Mouse (Mus musculus) stomach, postnatal 0 days (tissue): ENCODE results near the gene Polr2i. TPM values are rescaled to one million over a fixed set of nuclear protein-coding genes. Genes with fewer than 3 reads are reported as not detected.

Source experiments
- ATAC-seq: fragments of 200-750 bp; cut with Nextera tagmentation; 2 replicates; pipeline ENCODE4 v1.8.0; 2017; ENCODE audit not compliant: low FRiP score, low TSS enrichment
- DNase-seq: peaks from one replicate; pipeline ENCODE4 v3.0.0-alpha.2; 2016; ENCODE audit warnings: low spot score
- H3K27ac ChIP-seq: fragments of 300-500 bp; sonication (generic); replicated peaks from 2 replicates; pipeline ENCODE4 v1.5.1; 2014; ENCODE audit warnings: mild to moderate bottlenecking, control low read depth
- H3K27me3 ChIP-seq: fragments of 300-500 bp; sonication (generic); 2 replicates; pipeline ENCODE4 v1.6.1; 2014; ENCODE audit warnings: low read length; ENCODE audit not compliant: control insufficient read depth, insufficient read depth
- H3K36me3 ChIP-seq: fragments of 300-500 bp; sonication (generic); 2 replicates; pipeline ENCODE4 v1.6.1; 2014; ENCODE audit warnings: low read length, mixed read lengths; ENCODE audit not compliant: control insufficient read depth, insufficient read depth
- H3K4me1 ChIP-seq: fragments of 300-500 bp; sonication (generic); replicated peaks from 2 replicates; pipeline ENCODE4 v1.6.1; 2014; ENCODE audit warnings: antibody characterized with exemption; ENCODE audit not compliant: control insufficient read depth, insufficient read depth
- H3K4me2 ChIP-seq: fragments of 300-500 bp; sonication (generic); replicated peaks from 2 replicates; pipeline ENCODE4 v1.6.1; 2014; ENCODE audit warnings: low read depth, mild to moderate bottlenecking, control low read depth, moderate library complexity
- H3K4me3 ChIP-seq: fragments of 300-500 bp; sonication (generic); 2 replicates; pipeline ENCODE4 v1.5.1; 2014; ENCODE audit warnings: low read depth, low read length, control low read depth
- H3K9ac ChIP-seq: fragments of 300-500 bp; sonication (generic); 2 replicates; pipeline ENCODE4 v1.6.1; 2014; ENCODE audit warnings: mild to moderate bottlenecking, low read length, control low read depth, mixed read lengths
- H3K9me3 ChIP-seq: fragments of 300-500 bp; sonication (generic); 2 replicates; pipeline ENCODE4 v1.6.1; 2016; ENCODE audit warnings: low read length; ENCODE audit not compliant: control insufficient read depth
- CTCF ChIP-seq: IDR thresholded peaks from 2 replicates; pipeline ENCODE4 v1.5.1; 2016; ENCODE audit warnings: antibody characterized with exemption, low read depth, mild to moderate bottlenecking, moderate library complexity
- EP300 ChIP-seq: optimal IDR thresholded peaks from 2 replicates; pipeline ENCODE3; 2016; ENCODE audit warnings: antibody characterized with exemption
- WGBS: fragments of 180-500 bp; shearing (Covaris S2); extraction: QIAGEN DNeasy Blood & Tissue Kit; methylation state at CpG from one replicate; pipeline ENCODE4 v1.1.7; 2014; 5-methylcytosine and 5-hydroxymethylcytosine counted together
- polyA plus RNA-seq: library from polyadenylated mRNA; unstranded; fragments of >200 nt; fragmentation: Nextera tagmentation; extraction: Ambion mirVana; gene quantifications from 2 replicates; pipeline ENCODE4 v1.2.1, GENCODE M21; 2015

Gene Polr2i
- polyA plus RNA-seq, 1 experiment from 2014 or later, result 106 TPM

- H3K4me3 ChIP-seq, result no peak overlapping the region
- no peak overlapping the region for H3K9ac ChIP-seq
- 77% methylated on average over 4 of the region's 4 CpGs for whole genome bisulfite sequencing
- H3K27ac ChIP-seq, result no peak overlapping the region
- no peak for DNase-seq
- no peak overlapping the region for H3K4me2 ChIP-seq
- 0 out of 2 replicates have a peak, but pooled peaks cover 5% of the 10 kb centered on the region for H3K4me1 ChIP-seq
- ATAC-seq, result no peak
- H3K27me3 ChIP-seq, result no peaks in the 10 kb centered on the region
- TF ChIP-seq EP300 (no peak), CTCF (no peak)
- H3K9me3 ChIP-seq, result no peaks in the 10 kb centered on the region
- H3K36me3 ChIP-seq, result peaks cover 34% of the 10 kb centered on the region
Observed at GRCm38 (mm10) chr7:30189116-30189491, 42.6 kb upstream of the Polr2i start.

DNA sequence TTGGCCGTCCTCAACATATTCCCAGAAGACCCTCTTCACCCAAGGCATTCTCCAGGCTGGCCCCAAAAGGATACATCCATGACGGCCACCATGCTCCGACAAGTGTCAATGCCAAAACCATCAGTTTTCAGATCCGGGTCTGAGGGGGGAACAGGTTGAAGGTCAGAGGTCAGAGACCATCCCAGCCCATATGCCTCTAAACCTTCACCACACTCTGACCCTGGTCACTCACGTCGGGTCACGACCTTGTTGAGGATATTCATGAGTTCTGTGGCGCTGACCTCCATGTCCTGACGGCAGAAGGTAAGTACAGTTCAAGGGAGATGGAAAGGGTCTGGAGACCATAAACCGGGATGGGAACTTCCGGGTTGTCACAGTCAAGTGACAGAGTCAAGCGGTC lies 39.7 kb upstream of the Polr2i start:
- DNase-seq (no peak), ATAC-seq (no peak)
- Histone ChIP-seq H3K4me1 (0 out of 2 replicates have a peak, but pooled peaks cover 5% of the 10 kb centered on the region), H3K27me3 (no peaks in the 10 kb centered on the region), H3K9ac (no peak overlapping the region), H3K9me3 (no peaks in the 10 kb centered on the region), H3K4me3 (no peak overlapping the region), H3K4me2 (no peak overlapping the region), H3K36me3 (peaks cover 27% of the 10 kb centered on the region), H3K27ac (no peak overlapping the region)
- WGBS, result 85% methylated on average over 12 of the region's 12 CpGs
- TF ChIP-seq EP300, result no peak
- TF ChIP-seq CTCF, result no peak

DNA sequence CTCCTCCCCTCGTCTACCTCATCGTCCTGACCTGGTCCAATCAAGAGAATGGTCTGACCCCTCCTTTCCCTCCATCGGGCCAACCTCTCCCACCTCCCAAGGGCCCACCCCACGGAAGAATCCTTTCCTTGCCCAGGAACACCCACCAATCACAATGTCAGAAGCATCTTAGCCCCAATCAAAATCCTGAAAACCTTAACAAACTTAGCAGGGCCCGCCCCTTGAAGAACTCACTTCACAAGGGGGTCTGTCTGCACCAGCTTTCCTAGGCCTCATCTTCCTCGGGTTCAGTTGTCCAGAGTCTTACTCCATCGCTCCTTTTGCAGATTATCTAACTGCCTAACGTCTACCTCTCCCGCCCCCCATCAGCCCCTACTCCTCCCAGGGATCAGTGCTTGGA lies 38.7 kb upstream of the Polr2i start:
- DNase-seq (peak; percentile 32), ATAC-seq (no peak)
- WGBS, result 37% methylated on average over 9 of the region's 9 CpGs
- Histone ChIP-seq H3K4me3 (peak overlapping the region; percentile 82), H3K36me3 (peaks cover 24% of the 10 kb centered on the region), H3K27me3 (no peaks in the 10 kb centered on the region), H3K9me3 (no peaks in the 10 kb centered on the region), H3K4me1 (0 out of 2 replicates have a peak, but pooled peaks cover 5% of the 10 kb centered on the region), H3K27ac (0 out of 2 replicates have a peak overlapping the region, but pooled peaks have one; percentile 6), H3K9ac (peak overlapping the region; percentile 91; the same call in 1 of the 2 replicates), H3K4me2 (peak overlapping the region; percentile 86)
- TF ChIP-seq CTCF, result no peak
- no peak for TF ChIP-seq EP300

DNA sequence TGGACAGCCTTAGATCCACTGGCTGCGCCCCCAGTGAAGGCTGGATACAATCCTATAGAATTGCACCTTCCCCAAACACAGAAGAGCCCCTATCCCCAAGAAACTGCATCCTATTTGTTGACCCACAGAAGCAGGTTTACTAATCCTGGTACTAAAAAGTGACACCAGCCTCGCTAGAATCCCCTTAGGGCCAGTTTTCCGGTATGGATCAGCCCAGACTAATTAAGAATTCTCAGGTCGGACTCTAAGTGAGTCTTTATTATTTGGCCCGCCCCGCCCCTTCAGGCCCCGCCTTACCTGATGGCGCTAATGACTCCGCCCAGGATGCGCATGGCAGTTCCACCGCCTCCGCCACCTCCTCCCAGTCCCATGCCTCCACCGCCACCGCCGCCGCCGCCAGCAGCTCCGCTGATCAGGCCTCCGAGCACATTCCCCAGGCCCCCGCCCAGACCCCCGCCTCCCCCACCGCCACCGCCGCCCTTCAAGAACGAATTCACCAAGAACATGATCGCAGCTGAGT lies 38.1 kb upstream of the Polr2i start:
- TF ChIP-seq CTCF (no peak), EP300 (no peak)
- WGBS, result 2% methylated on average over 21 of the region's 26 CpGs
- ATAC-seq (peak; percentile 58; the same call in 1 of the 2 replicates), DNase-seq (peak; percentile 89)
- no peaks in the 10 kb centered on the region for H3K27me3 ChIP-seq
- peak overlapping the region; percentile 82 for H3K4me3 ChIP-seq
- H3K27ac ChIP-seq, result peak overlapping the region; percentile 95
- H3K9ac ChIP-seq, result peak overlapping the region; percentile 91
- peak overlapping the region; percentile 86 for H3K4me2 ChIP-seq
- no peaks in the 10 kb centered on the region for H3K9me3 ChIP-seq
- H3K4me1 ChIP-seq, result 0 out of 2 replicates have a peak, but pooled peaks cover 5% of the 10 kb centered on the region
- H3K36me3 ChIP-seq, result peaks cover 19% of the 10 kb centered on the region

- peak overlapping the region; percentile 86 for H3K4me2 ChIP-seq
- WGBS, result 0% methylated on average over 26 of the region's 26 CpGs
- TF ChIP-seq EP300 (no peak), CTCF (no peak)
- H3K27me3 ChIP-seq, result no peaks in the 10 kb centered on the region
- peak; percentile 32 for DNase-seq
- no peaks in the 10 kb centered on the region for H3K9me3 ChIP-seq
- peak; percentile 11; the same call in 1 of the 2 replicates for ATAC-seq
- H3K27ac ChIP-seq, result peak overlapping the region; percentile 95
- H3K4me3 ChIP-seq, result peak overlapping the region; percentile 82
- 0 out of 2 replicates have a peak, but pooled peaks cover 5% of the 10 kb centered on the region for H3K4me1 ChIP-seq
- H3K36me3 ChIP-seq, result peaks cover 16% of the 10 kb centered on the region
- H3K9ac ChIP-seq, result peak overlapping the region; percentile 91
Observed at GRCm38 (mm10) chr7:30194101-30194831, 37.5 kb upstream of the Polr2i start.

DNA sequence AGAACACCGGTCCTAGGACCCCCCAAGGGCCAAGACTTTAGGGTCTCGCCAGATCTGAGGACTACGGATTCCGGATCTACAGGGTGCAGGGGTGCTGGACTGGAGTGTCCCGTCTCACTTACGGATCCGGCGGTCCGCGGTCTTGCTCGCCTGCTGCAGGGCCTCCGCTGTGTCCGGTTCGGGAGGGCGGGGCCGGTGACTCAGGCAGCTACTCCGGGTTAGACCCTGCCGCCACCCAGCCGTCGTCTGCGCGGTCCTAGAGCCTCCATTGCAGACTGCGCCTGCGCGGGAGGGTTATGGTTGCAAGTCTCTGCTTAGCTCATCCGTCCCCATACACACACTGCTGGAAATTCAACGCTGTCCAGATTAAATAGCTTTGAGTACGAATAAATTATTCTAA lies 36.9 kb upstream of the Polr2i start:
- TF ChIP-seq EP300 (no peak), CTCF (no peak)
- ATAC-seq, result peak; percentile 92

More for the DNA sequence above, 36.9 kb upstream of the Polr2i start:
- Histone ChIP-seq H3K27ac (peak overlapping the region; percentile 95), H3K4me1 (0 out of 2 replicates have a peak, but pooled peaks cover 5% of the 10 kb centered on the region), H3K4me3 (peak overlapping the region; percentile 82), H3K9ac (peak overlapping the region; percentile 91), H3K36me3 (peaks cover 16% of the 10 kb centered on the region), H3K4me2 (peak overlapping the region; percentile 86), H3K9me3 (no peaks in the 10 kb centered on the region), H3K27me3 (no peaks in the 10 kb centered on the region)
- 1% methylated on average over 28 of the region's 28 CpGs for WGBS
- peak; percentile 99 for DNase-seq
